Mouse (Mus musculus) liver, adult 2 months (tissue): ENCODE measurements around the gene Hist1h4h.

Source experiments
- CTCF ChIP-seq: fragments of 200-500 bp; IDR thresholded peaks from 2 replicates; pipeline ENCODE4 v1.5.1; 2011; ENCODE audit warnings: low read depth, low read length, control low read depth
- POLR2A ChIP-seq: fragments of 200-500 bp; IDR thresholded peaks from 2 replicates; pipeline ENCODE4 v1.6.1; 2011; ENCODE audit warnings: low read length, control low read depth; ENCODE audit not compliant: insufficient read depth; ENCODE audit errors: extremely low read depth

- no peak for TF ChIP-seq CTCF
- TF ChIP-seq POLR2A = no peak
These were observed 14.8 kb upstream of the Hist1h4h start for GRCm38 (mm10) chr13:23515826-23516620.
